Mouse (Mus musculus): ENCODE data around the gene Calhm5. TPM values are rescaled to one million over a fixed set of nuclear protein-coding genes. Genes with fewer than 3 reads are reported as not detected.

Calhm5 gene
- 0.48 and 0.61 TPM in 2 replicates for polyA plus RNA-seq (2016; fragmentation: Nextera tagmentation; extraction: Ambion mirVana)

- H3K4me2 ChIP-seq (replicated peaks) = peak within 1 kb of the TSS; percentile 34
- H3K36me3 ChIP-seq = no peaks in the 10 kb centered on the region
- peak within 1 kb of the TSS; percentile 19; the same call in 1 of the 2 replicates for H3K4me3 ChIP-seq
- 23% methylated on average over 9 of the region's 9 CpGs for WGBS
- 0 out of 2 replicates have a peak, but pooled peaks have one; percentile 63 for ATAC-seq (ENCODE audit: insufficient number of reproducible peaks, insufficient read depth, low FRiP score, low TSS enrichment)
- peaks cover 10% of the 10 kb centered on the region; the same call in 1 of the 2 replicates for H3K4me1 ChIP-seq
- H3K9ac ChIP-seq = peak within 1 kb of the TSS; percentile 10; the same call in 1 of the 2 replicates
- H3K27me3 ChIP-seq = no peaks in the 10 kb centered on the region
- no peak within 1 kb of the TSS for H3K27ac ChIP-seq
- no peaks in the 10 kb centered on the region for H3K9me3 ChIP-seq
These were observed at the start of gene Calhm5 for GRCm38 (mm10) chr10:34096418-34096883. Gene Calhm5, minus strand, starts transcription at chr10:34096519.

- no peaks in the 10 kb centered on the region for H3K36me3 ChIP-seq
- H3K27me3 ChIP-seq = no peaks in the 10 kb centered on the region
- 0 out of 2 replicates have a peak, but pooled peaks cover 6% of the 10 kb centered on the region for H3K9me3 ChIP-seq
- no peak overlapping the region for H3K27ac ChIP-seq
- 93% methylated on average over 2 of the region's 2 CpGs for WGBS
- no peak overlapping the region for H3K4me3 ChIP-seq
- no peak for ATAC-seq (ENCODE audit: insufficient number of reproducible peaks, insufficient read depth, low FRiP score, low TSS enrichment)
- H3K4me1 ChIP-seq = no peaks in the 10 kb centered on the region
- H3K9ac ChIP-seq = no peak overlapping the region
- H3K4me2 ChIP-seq (replicated peaks) = no peak overlapping the region
These were observed 45.4 kb upstream of the Calhm5 start for GRCm38 (mm10) chr10:34141693-34142092.

DNA sequence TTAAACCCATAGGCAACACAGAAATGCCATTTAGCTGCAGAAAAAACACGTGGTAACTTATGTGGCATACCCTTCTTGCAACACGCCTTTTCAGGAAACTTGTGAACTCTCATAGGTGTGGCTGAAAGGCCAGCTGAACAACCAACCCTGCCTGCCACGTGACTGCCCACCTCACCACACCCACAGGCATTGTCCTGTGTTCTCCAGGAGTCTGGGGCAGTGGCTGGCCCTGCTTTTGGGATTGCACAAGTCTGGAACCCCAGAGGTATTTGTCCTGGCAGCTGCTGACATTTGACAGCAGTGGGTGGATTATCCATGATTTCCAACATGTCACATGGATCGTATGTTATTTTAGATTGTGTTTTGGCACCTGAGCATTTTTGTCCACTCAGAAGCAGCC is 43.4 kb upstream of the Calhm5 start:
- Histone ChIP-seq H3K36me3 (no peaks in the 10 kb centered on the region), H3K9ac (no peak overlapping the region), H3K27me3 (no peaks in the 10 kb centered on the region), H3K4me1 (no peaks in the 10 kb centered on the region), H3K27ac (no peak overlapping the region), H3K4me3 (no peak overlapping the region), H3K4me2 (replicated peaks) (no peak overlapping the region), H3K9me3 (0 out of 2 replicates have a peak, but pooled peaks cover 6% of the 10 kb centered on the region)
- 73% methylated on average over 4 of the region's 4 CpGs for WGBS
- no peak for ATAC-seq (ENCODE audit: insufficient number of reproducible peaks, insufficient read depth, low FRiP score, low TSS enrichment)

DNA sequence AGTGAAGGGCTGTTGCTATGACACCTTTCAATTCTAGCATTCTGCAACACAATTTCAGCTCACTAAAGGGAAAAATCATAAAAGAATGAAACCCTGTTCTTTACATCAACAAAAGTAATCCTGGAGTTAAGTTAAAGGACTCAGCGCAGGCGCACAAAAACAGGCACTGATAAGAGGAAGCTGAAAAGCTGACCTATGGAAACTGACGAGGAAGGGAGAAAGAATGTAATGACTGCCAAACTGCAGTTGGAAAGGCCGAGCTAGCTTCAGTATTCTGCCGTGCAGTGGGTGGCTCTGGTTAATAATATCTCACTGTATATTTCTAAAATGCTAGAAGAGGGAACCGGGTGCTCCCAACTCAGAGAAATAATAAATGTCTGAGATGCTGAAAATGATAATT is 41.7 kb upstream of the Calhm5 start:
- 0 out of 2 replicates have a peak, but pooled peaks cover 2% of the 10 kb centered on the region for H3K9me3 ChIP-seq
- no peak for ATAC-seq (ENCODE audit: insufficient number of reproducible peaks, insufficient read depth, low FRiP score, low TSS enrichment)
- no peaks in the 10 kb centered on the region for H3K36me3 ChIP-seq
- no peaks in the 10 kb centered on the region for H3K4me1 ChIP-seq
- no peaks in the 10 kb centered on the region for H3K27me3 ChIP-seq
- no peak overlapping the region for H3K27ac ChIP-seq
- no peak overlapping the region for H3K9ac ChIP-seq
- H3K4me2 ChIP-seq (replicated peaks) = no peak overlapping the region
- WGBS = 67% methylated on average over 6 of the region's 6 CpGs
- no peak overlapping the region for H3K4me3 ChIP-seq

DNA sequence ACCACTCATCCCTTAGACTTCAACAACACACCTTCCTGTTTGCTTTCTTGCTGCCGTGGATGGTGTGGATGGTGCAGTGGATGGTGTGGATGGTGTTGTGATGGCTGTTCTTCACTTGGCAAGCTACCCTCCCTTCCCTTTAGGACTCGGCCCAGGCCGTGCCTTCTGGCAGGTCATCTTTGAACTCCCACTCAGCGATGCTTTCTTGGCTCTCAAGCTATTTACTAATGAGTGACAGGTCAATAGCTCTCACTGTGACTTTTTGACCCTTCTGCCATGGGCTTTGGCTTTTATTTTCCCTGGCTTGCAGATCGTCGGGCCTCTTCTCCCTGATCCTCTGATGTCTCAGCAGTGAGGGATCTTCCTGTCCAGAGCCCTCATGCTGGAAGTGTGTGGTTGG is 40.1 kb upstream of the Calhm5 start:
- H3K9me3 ChIP-seq = no peaks in the 10 kb centered on the region
- H3K27me3 ChIP-seq = no peaks in the 10 kb centered on the region
- H3K9ac ChIP-seq = no peak overlapping the region
- ATAC-seq (ENCODE audit: insufficient number of reproducible peaks, insufficient read depth, low FRiP score, low TSS enrichment) = no peak
- no peak overlapping the region for H3K27ac ChIP-seq
- no peaks in the 10 kb centered on the region for H3K4me1 ChIP-seq
- H3K36me3 ChIP-seq = no peaks in the 10 kb centered on the region
- no peak overlapping the region for H3K4me2 ChIP-seq (replicated peaks)
- 33% methylated on average over 6 of the region's 6 CpGs for WGBS
- no peak overlapping the region for H3K4me3 ChIP-seq

GRCm38 (mm10) chr10:34131356-34131755 is 35.0 kb upstream of the Calhm5 start:
- H3K27ac ChIP-seq = no peak overlapping the region
- H3K4me3 ChIP-seq = no peak overlapping the region
- H3K36me3 ChIP-seq = no peaks in the 10 kb centered on the region
- H3K9me3 ChIP-seq = no peaks in the 10 kb centered on the region
- H3K4me2 ChIP-seq (replicated peaks) = no peak overlapping the region
- H3K27me3 ChIP-seq = no peaks in the 10 kb centered on the region
- no peaks in the 10 kb centered on the region for H3K4me1 ChIP-seq
- no peak for ATAC-seq (ENCODE audit: insufficient number of reproducible peaks, insufficient read depth, low FRiP score, low TSS enrichment)
- WGBS = 71% methylated on average over 2 of the region's 2 CpGs
- H3K9ac ChIP-seq = no peak overlapping the region

GRCm38 (mm10) chr10:34128391-34128790 is 32.1 kb upstream of the Calhm5 start:
- Histone ChIP-seq H3K4me3 (no peak overlapping the region), H3K4me1 (no peaks in the 10 kb centered on the region), H3K4me2 (replicated peaks) (no peak overlapping the region), H3K27me3 (no peaks in the 10 kb centered on the region), H3K36me3 (no peaks in the 10 kb centered on the region), H3K27ac (no peak overlapping the region), H3K9ac (no peak overlapping the region), H3K9me3 (no peaks in the 10 kb centered on the region)
- no peak for ATAC-seq (ENCODE audit: insufficient number of reproducible peaks, insufficient read depth, low FRiP score, low TSS enrichment)
- WGBS = 85% methylated on average over 6 of the region's 6 CpGs

GRCm38 (mm10) chr10:34127392-34128378 is 31.4 kb upstream of the Calhm5 start, which contains the start of gene Calhm6:
Gene Calhm6, minus strand, starts transcription at chr10:34127984.
- H3K27ac ChIP-seq = no peak within 1 kb of the TSS
- peak within 1 kb of the TSS; percentile 55 for H3K9ac ChIP-seq
- H3K36me3 ChIP-seq = no peaks in the 10 kb centered on the region
- H3K4me2 ChIP-seq (replicated peaks) = peak within 1 kb of the TSS; percentile 65
- H3K4me3 ChIP-seq = peak within 1 kb of the TSS; percentile 54
- WGBS = 16% methylated on average over 44 of the region's 44 CpGs
- peak; percentile 52; the same call in 1 of the 2 replicates for ATAC-seq (ENCODE audit: insufficient number of reproducible peaks, insufficient read depth, low FRiP score, low TSS enrichment)
- H3K27me3 ChIP-seq = no peaks in the 10 kb centered on the region
- H3K4me1 ChIP-seq = no peaks in the 10 kb centered on the region
- H3K9me3 ChIP-seq = no peaks in the 10 kb centered on the region

DNA sequence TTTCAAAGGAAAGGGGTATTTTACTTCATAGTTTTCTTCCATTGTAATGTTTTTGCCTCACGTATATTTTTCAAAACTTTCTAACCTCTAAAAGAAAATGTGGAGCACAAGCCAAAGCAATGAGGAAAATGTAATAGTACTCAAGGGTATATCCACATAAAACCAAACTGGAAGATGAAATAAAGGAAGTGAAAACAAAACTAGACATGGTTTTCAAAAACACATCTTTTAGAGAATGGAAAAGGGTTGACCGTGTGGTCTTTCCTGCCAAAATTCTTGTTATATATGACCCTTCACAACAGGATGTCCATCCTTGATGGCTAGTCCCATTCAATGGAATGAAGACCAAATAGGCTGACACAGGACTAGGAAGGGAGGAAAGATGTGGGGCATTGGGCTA is 22.1 kb upstream of the Calhm5 start:
- H3K4me3 ChIP-seq = no peak overlapping the region
- no peaks in the 10 kb centered on the region for H3K9me3 ChIP-seq
- no peaks in the 10 kb centered on the region for H3K36me3 ChIP-seq
- H3K27me3 ChIP-seq = no peaks in the 10 kb centered on the region
- H3K9ac ChIP-seq = no peak overlapping the region
- WGBS = 93% methylated on average over 2 of the region's 2 CpGs
- no peak overlapping the region for H3K4me2 ChIP-seq (replicated peaks)
- H3K4me1 ChIP-seq = no peaks in the 10 kb centered on the region
- H3K27ac ChIP-seq = no peak overlapping the region
- ATAC-seq (ENCODE audit: insufficient number of reproducible peaks, insufficient read depth, low FRiP score, low TSS enrichment) = no peak

DNA sequence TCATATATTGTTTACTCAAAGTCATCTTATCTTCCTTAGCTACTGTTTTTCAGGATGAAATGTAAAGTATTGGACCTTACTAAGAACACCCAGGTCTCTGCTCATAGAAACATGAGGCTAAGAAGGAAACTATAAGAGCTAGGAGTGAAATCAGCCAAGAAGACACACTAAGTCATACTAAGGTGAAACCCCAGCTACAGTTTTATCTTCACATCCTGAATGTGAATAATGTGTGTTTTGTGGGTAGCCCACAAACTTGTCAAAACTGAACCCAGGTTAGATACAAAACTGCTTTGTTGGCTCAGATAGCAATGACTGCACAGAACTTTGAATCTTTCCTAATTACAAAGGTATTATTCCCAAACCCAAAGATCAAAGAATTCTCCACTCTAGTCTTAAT is 21.5 kb upstream of the Calhm5 start:
- Histone ChIP-seq H3K9me3 (no peaks in the 10 kb centered on the region), H3K4me2 (replicated peaks) (no peak overlapping the region), H3K4me3 (no peak overlapping the region), H3K9ac (no peak overlapping the region), H3K27ac (no peak overlapping the region), H3K4me1 (no peaks in the 10 kb centered on the region), H3K36me3 (no peaks in the 10 kb centered on the region), H3K27me3 (no peaks in the 10 kb centered on the region)
- ATAC-seq (ENCODE audit: insufficient number of reproducible peaks, insufficient read depth, low FRiP score, low TSS enrichment) = no peak

DNA sequence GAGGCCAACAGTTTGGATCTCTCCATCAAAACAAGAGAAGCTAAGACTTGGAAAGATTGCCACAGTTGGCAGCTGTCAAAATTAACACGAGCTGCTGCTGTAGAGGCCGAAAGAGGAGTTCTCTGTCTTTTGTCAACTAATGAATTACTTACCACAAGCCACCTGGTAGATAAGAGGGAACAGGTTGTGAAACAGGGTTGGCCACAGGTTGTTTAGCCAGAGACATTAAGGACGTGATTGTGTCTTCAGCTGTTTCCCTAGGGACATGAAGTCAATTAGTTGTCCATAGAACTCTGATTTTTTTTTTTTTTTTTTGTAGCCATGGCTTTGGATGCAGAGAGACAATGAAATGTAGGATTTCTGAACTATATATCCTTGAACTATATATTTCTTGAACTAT is 20.8 kb upstream of the Calhm5 start:
- WGBS = 63% methylated on average over 3 of the region's 3 CpGs
- H3K4me2 ChIP-seq (replicated peaks) = no peak overlapping the region
- ATAC-seq (ENCODE audit: insufficient number of reproducible peaks, insufficient read depth, low FRiP score, low TSS enrichment) = no peak
- no peak overlapping the region for H3K4me3 ChIP-seq
- H3K4me1 ChIP-seq = peaks cover 4% of the 10 kb centered on the region; the same call in 1 of the 2 replicates
- H3K9me3 ChIP-seq = no peaks in the 10 kb centered on the region
- H3K27me3 ChIP-seq = no peaks in the 10 kb centered on the region
- H3K36me3 ChIP-seq = no peaks in the 10 kb centered on the region
- H3K9ac ChIP-seq = no peak overlapping the region
- no peak overlapping the region for H3K27ac ChIP-seq
